ENCODE assay signal across 8 mouse cellular contexts in genomic region chr9:42865036-42865829, GRCm38 (mm10).
DNase-seq lines count a peak whose midpoint lies in the region; ATAC-seq and TF ChIP-seq lines count a peak whose summit lies in the region.

No protein-coding gene starts in this region.

- intact Hi-C loops in left cerebral cortex, postnatal 4 days (cut with DNase I) = no loop called here
- intact Hi-C loops in gastrocnemius, postnatal 14 days (cut with DNase I; ENCODE audit: low total_unique reads) = no loop called here

- TF ChIP-seq CTCF in forebrain, postnatal 0 days (IDR thresholded peaks at IDR 0.05; ENCODE audit: low read depth) = no peak

- H3K27ac ChIP-seq in forebrain, postnatal 0 days (ENCODE audit: low read depth, low read length) = no peak overlapping the region
- no peak overlapping the region for H3K27ac ChIP-seq in forebrain, embryonic 11.5 days (ENCODE audit: low read depth, low read length)
- peak overlapping the region; percentile 82 for H3K27ac ChIP-seq in lung, embryonic 15.5 days

- H3K36me3 ChIP-seq in forebrain, postnatal 0 days (ENCODE audit: insufficient read depth) = no peaks in the 10 kb centered on the region
- no peaks in the 10 kb centered on the region for H3K36me3 ChIP-seq in forebrain, embryonic 11.5 days (ENCODE audit: control insufficient read depth, insufficient read depth, low read length)
- H3K36me3 ChIP-seq in lung, embryonic 15.5 days = no peaks in the 10 kb centered on the region

- no peak for DNase-seq in forebrain, postnatal 0 days
- no peak for DNase-seq in forebrain, embryonic 11.5 days (ENCODE audit: low spot score)
- DNase-seq in left cerebral cortex, postnatal 4 days = peak; percentile 54
- DNase-seq in left cerebral cortex, adult 9 months (ENCODE audit: low spot score in 2 of 2) = no peak
- DNase-seq in embryo, embryonic 10.5 days (ENCODE audit: low spot score) = peak; percentile 74
- DNase-seq in left cerebral cortex, adult 11 months (ENCODE audit: low spot score) = no peak
- DNase-seq in gastrocnemius, postnatal 14 days = no peak

- H3K4me2 ChIP-seq in forebrain, postnatal 0 days (ENCODE audit: low read depth) = no peak overlapping the region
- H3K4me2 ChIP-seq in forebrain, embryonic 11.5 days (ENCODE audit: low read depth, low read length, severe bottlenecking) = no peak overlapping the region
- H3K4me2 ChIP-seq in lung, embryonic 15.5 days = no peak overlapping the region

- 40% methylated on average over 11 of the region's 11 CpGs for WGBS in forebrain, postnatal 0 days
- 41% methylated on average over 11 of the region's 11 CpGs for WGBS in forebrain, embryonic 11.5 days
- WGBS in lung, embryonic 15.5 days = 25% methylated on average over 11 of the region's 11 CpGs

- H3K9ac ChIP-seq in forebrain, postnatal 0 days = no peak overlapping the region
- H3K9ac ChIP-seq in forebrain, embryonic 11.5 days (ENCODE audit: low read length) = no peak overlapping the region
- no peak overlapping the region for H3K9ac ChIP-seq in lung, embryonic 15.5 days

- H3K9me3 ChIP-seq in forebrain, postnatal 0 days (ENCODE audit: low read length) = no peaks in the 10 kb centered on the region
- no peaks in the 10 kb centered on the region for H3K9me3 ChIP-seq in forebrain, embryonic 11.5 days (ENCODE audit: control insufficient read depth, low read length)
- no peaks in the 10 kb centered on the region for H3K9me3 ChIP-seq in lung, embryonic 15.5 days

- H3K4me1 ChIP-seq in forebrain, postnatal 0 days (ENCODE audit: insufficient read depth) = peaks cover 9% of the 10 kb centered on the region; the same call in 1 of the 2 replicates
- H3K4me1 ChIP-seq in forebrain, embryonic 11.5 days (replicated peaks; ENCODE audit: control insufficient read depth, insufficient read depth, low read length) = peaks cover 12% of the 10 kb centered on the region
- peaks cover 53% of the 10 kb centered on the region for H3K4me1 ChIP-seq in lung, embryonic 15.5 days

- no peaks in the 10 kb centered on the region for H3K27me3 ChIP-seq in forebrain, postnatal 0 days (ENCODE audit: insufficient read depth, low read length)
- no peaks in the 10 kb centered on the region for H3K27me3 ChIP-seq in forebrain, embryonic 11.5 days (ENCODE audit: control insufficient read depth, insufficient read depth, low read length)
- H3K27me3 ChIP-seq in lung, embryonic 15.5 days = no peaks in the 10 kb centered on the region

- no peak overlapping the region for H3K4me3 ChIP-seq in forebrain, postnatal 0 days (ENCODE audit: low read depth, low read length)
- H3K4me3 ChIP-seq in forebrain, embryonic 11.5 days (ENCODE audit: low read depth, low read length) = no peak overlapping the region
- no peak overlapping the region for H3K4me3 ChIP-seq in lung, embryonic 15.5 days

- ATAC-seq in forebrain, postnatal 0 days = 0 out of 2 replicates have a peak, but pooled peaks have one; percentile 12
- no peak for ATAC-seq in forebrain, embryonic 11.5 days (replicated peaks; ENCODE audit: low FRiP score)
- ATAC-seq in lung, embryonic 15.5 days (ENCODE audit: borderline replicate concordance, extremely low read depth, low FRiP score, low TSS enrichment) = peak; percentile 70

Comparison
In these comparisons a context has a peak if more than half of its experiments do, and no peak if none do; other contexts are left out.
1. DNase-seq: peak in left cerebral cortex, postnatal 4 days (single experiment) and embryo, embryonic 10.5 days (single experiment); none in forebrain, postnatal 0 days (single experiment), forebrain, embryonic 11.5 days (single experiment), left cerebral cortex, adult 9 months (0 of 2), left cerebral cortex, adult 11 months (single experiment) and gastrocnemius, postnatal 14 days (single experiment).